Mouse (Mus musculus) midbrain, postnatal 0 days (tissue): ENCODE data around the gene Mib2. TPM values are rescaled to one million over a fixed set of nuclear protein-coding genes. Genes with fewer than 3 reads are reported as not detected.

Experiments used
- ATAC-seq: fragments of 200-750 bp; cut with Nextera tagmentation; 2 replicates; pipeline ENCODE4 v1.8.0; 2017; ENCODE audit warnings: moderate number of reproducible peaks, mild to moderate bottlenecking, moderate TSS enrichment, moderate library complexity; ENCODE audit not compliant: low FRiP score
- DNase-seq: peaks from one replicate; pipeline ENCODE4 v3.0.0-alpha.2; 2015; ENCODE audit warnings: low spot score
- H3K27ac ChIP-seq: fragments of 300-500 bp; sonication (generic); 2 replicates; pipeline ENCODE4 v1.5.1; 2014; ENCODE audit warnings: low read depth, mild to moderate bottlenecking, low read length, mixed read lengths
- H3K27me3 ChIP-seq: fragments of 300-500 bp; sonication (generic); 2 replicates; pipeline ENCODE4 v1.6.1; 2014; ENCODE audit warnings: low read length, control low read depth, mixed read lengths; ENCODE audit not compliant: insufficient read depth
- H3K36me3 ChIP-seq: fragments of 300-500 bp; sonication (generic); 2 replicates; pipeline ENCODE4 v1.6.1; 2014; ENCODE audit warnings: low read length, control low read depth, mixed read lengths; ENCODE audit not compliant: insufficient read depth
- H3K4me1 ChIP-seq: fragments of 300-500 bp; sonication (generic); 2 replicates; pipeline ENCODE4 v1.6.1; 2014; ENCODE audit warnings: mild to moderate bottlenecking, control low read depth, antibody characterized with exemption, low read length, mixed read lengths; ENCODE audit not compliant: insufficient read depth
- H3K4me2 ChIP-seq: fragments of 300-500 bp; sonication (generic); 2 replicates; pipeline ENCODE4 v1.6.1; 2014; ENCODE audit warnings: low read depth, mild to moderate bottlenecking, low read length, mixed read lengths; ENCODE audit not compliant: poor library complexity, severe bottlenecking
- H3K4me3 ChIP-seq: fragments of 300-500 bp; sonication (generic); 2 replicates; pipeline ENCODE4 v1.5.1; 2014; ENCODE audit warnings: low read depth, mild to moderate bottlenecking, low read length, moderate library complexity
- H3K9ac ChIP-seq: fragments of 300-500 bp; sonication (generic); replicated peaks from 2 replicates; pipeline ENCODE4 v1.6.1; 2014; ENCODE audit warnings: mild to moderate bottlenecking, low read length, moderate library complexity, mixed read lengths; ENCODE audit not compliant: poor library complexity, severe bottlenecking
- H3K9me3 ChIP-seq: fragments of 300-500 bp; sonication (generic); 2 replicates; pipeline ENCODE4 v1.6.1; 2016; ENCODE audit warnings: low read length, control low read depth
- CTCF ChIP-seq: IDR thresholded peaks from 2 replicates; pipeline ENCODE4 v1.5.1; 2016; ENCODE audit warnings: antibody characterized with exemption, mild to moderate bottlenecking
- WGBS: fragments of 180-500 bp; shearing (Covaris S2); extraction: QIAGEN DNeasy Blood & Tissue Kit; methylation state at CpG from one replicate; pipeline ENCODE4 v1.1.7; 2014; 5-methylcytosine and 5-hydroxymethylcytosine counted together
- polyA plus RNA-seq: library from polyadenylated mRNA; unstranded; fragments of >200 nt; fragmentation: Nextera tagmentation; extraction: Ambion mirVana; gene quantifications from 2 replicates; pipeline ENCODE4 v1.2.1, GENCODE M21; 2015
- total RNA-seq: library from RNA; depleted of rRNA; stranded (reverse); fragments of >200 nt; gene quantifications from 2 replicates; pipeline ENCODE4 v1.2.3, GENCODE M21; 2014

Gene Mib2
- total and polyA plus RNA-seq, 2 experiments from 2014 or later, result 49.3 to 115 TPM

GRCm38 (mm10) chr4:155643531-155643930 is 25.5 kb downstream of the Mib2 start:
- ATAC-seq (no peak), DNase-seq (no peak)
- no peaks in the 10 kb centered on the region for H3K9me3 ChIP-seq
- TF ChIP-seq CTCF, result no peak
- H3K4me1 ChIP-seq, result no peaks in the 10 kb centered on the region
- no peak overlapping the region for H3K4me2 ChIP-seq
- H3K4me3 ChIP-seq, result no peak overlapping the region
- H3K36me3 ChIP-seq, result peaks cover 70% of the 10 kb centered on the region
- no peak overlapping the region for H3K9ac ChIP-seq
- WGBS, result 90% methylated on average over 1 of the region's 1 CpGs
- H3K27me3 ChIP-seq, result no peaks in the 10 kb centered on the region
- H3K27ac ChIP-seq, result no peak overlapping the region

GRCm38 (mm10) chr4:155635766-155636499 is 33.1 kb downstream of the Mib2 start:
- no peaks in the 10 kb centered on the region for H3K4me1 ChIP-seq
- H3K9ac ChIP-seq, result no peak overlapping the region
- no peak overlapping the region for H3K4me2 ChIP-seq
- no peaks in the 10 kb centered on the region for H3K27me3 ChIP-seq
- ATAC-seq, result no peak
- H3K4me3 ChIP-seq, result no peak overlapping the region
- no peak overlapping the region for H3K27ac ChIP-seq
- DNase-seq, result no peak
- TF ChIP-seq CTCF, result no peak
- H3K36me3 ChIP-seq, result peaks cover 72% of the 10 kb centered on the region
- no peaks in the 10 kb centered on the region for H3K9me3 ChIP-seq

GRCm38 (mm10) chr4:155630267-155630666 is 38.7 kb downstream of the Mib2 start:
- Histone ChIP-seq H3K9me3 (no peaks in the 10 kb centered on the region), H3K27ac (no peak overlapping the region), H3K4me1 (no peaks in the 10 kb centered on the region), H3K4me3 (no peak overlapping the region), H3K4me2 (no peak overlapping the region), H3K9ac (no peak overlapping the region), H3K27me3 (no peaks in the 10 kb centered on the region), H3K36me3 (peaks cover 50% of the 10 kb centered on the region)
- DNase-seq (no peak), ATAC-seq (no peak)
- no peak for TF ChIP-seq CTCF
- WGBS, result 88% methylated on average over 6 of the region's 6 CpGs

GRCm38 (mm10) chr4:155624338-155625291 is 44.4 kb downstream of the Mib2 start, which contains the start of gene Cdk11b:
Gene Cdk11b (plus strand): TSS chr4:155624854.
- H3K27me3 ChIP-seq, result no peaks in the 10 kb centered on the region
- H3K9ac ChIP-seq, result peak within 1 kb of the TSS; percentile 67
- no peaks in the 10 kb centered on the region for H3K9me3 ChIP-seq
- ATAC-seq, result peak; percentile 100
- TF ChIP-seq CTCF, result no peak
- H3K27ac ChIP-seq, result peak within 1 kb of the TSS; percentile 86
- peaks cover 13% of the 10 kb centered on the region for H3K36me3 ChIP-seq
- H3K4me1 ChIP-seq, result peaks cover 4% of the 10 kb centered on the region; the same call in 1 of the 2 replicates
- WGBS, result under 1% methylated on average over 83 of the region's 84 CpGs
- peak within 1 kb of the TSS; percentile 74 for H3K4me3 ChIP-seq
- H3K4me2 ChIP-seq, result peak within 1 kb of the TSS; percentile 74
- peak; percentile 99 for DNase-seq

GRCm38 (mm10) chr4:155618321-155618720 is 50.7 kb downstream of the Mib2 start:
- no peak overlapping the region for H3K27ac ChIP-seq
- TF ChIP-seq CTCF, result no peak
- no peak overlapping the region for H3K4me2 ChIP-seq
- H3K9ac ChIP-seq, result no peak overlapping the region
- no peak overlapping the region for H3K4me3 ChIP-seq
- H3K4me1 ChIP-seq, result no peaks in the 10 kb centered on the region
- DNase-seq (no peak), ATAC-seq (no peak)
- no peaks in the 10 kb centered on the region for H3K9me3 ChIP-seq
- WGBS, result 93% methylated on average over 5 of the region's 5 CpGs
- H3K36me3 ChIP-seq, result peaks cover 57% of the 10 kb centered on the region
- H3K27me3 ChIP-seq, result no peaks in the 10 kb centered on the region

GRCm38 (mm10) chr4:155613264-155613663 is 55.7 kb downstream of the Mib2 start:
- TF ChIP-seq CTCF, result no peak
- Histone ChIP-seq H3K9me3 (no peaks in the 10 kb centered on the region), H3K4me1 (no peaks in the 10 kb centered on the region), H3K4me2 (no peak overlapping the region), H3K27ac (no peak overlapping the region), H3K9ac (no peak overlapping the region), H3K36me3 (peaks cover 67% of the 10 kb centered on the region), H3K4me3 (no peak overlapping the region), H3K27me3 (no peaks in the 10 kb centered on the region)
- WGBS, result 93% methylated on average over 3 of the region's 3 CpGs
- DNase-seq, result no peak
- ATAC-seq, result no peak
